Mouse (Mus musculus): ENCODE results near the gene Snrnp200. TPM values are rescaled to one million over a fixed set of nuclear protein-coding genes. Genes with fewer than 3 reads are reported as not detected.

Snrnp200 gene
- polyA plus RNA-seq, 1 experiment from 2014 or later, result 32.3 TPM

GRCm38 (mm10) chr2:127278162-127278561 is 70.0 kb downstream of the Snrnp200 start:
- Histone ChIP-seq H3K27me3 (no peaks in the 10 kb centered on the region), H3K4me2 (no peak overlapping the region), H3K9me3 (replicated peaks) (no peaks in the 10 kb centered on the region), H3K36me3 (no peaks in the 10 kb centered on the region), H3K4me1 (replicated peaks) (peaks cover 19% of the 10 kb centered on the region), H3K4me3 (no peak overlapping the region), H3K27ac (no peak overlapping the region), H3K9ac (no peak overlapping the region)
- no peak for ATAC-seq (replicated peaks; ENCODE audit: insufficient number of reproducible peaks, insufficient read depth, low FRiP score, low read depth)

Other genes with a start within 250 kb of the Snrnp200 start
- 8.2 and 9.0 TPM in 2 replicates for gene Ap4e1, start 199.7 kb upstream of the Snrnp200 start, polyA plus RNA-seq (2015; fragmentation: Nextera tagmentation; extraction: Ambion mirVana)
- gene Blvra, start 137.7 kb upstream of the Snrnp200 start, polyA plus RNA-seq (2015; fragmentation: Nextera tagmentation; extraction: Ambion mirVana), result 42.0 and 44.0 TPM in 2 replicates
- 43.9 and 51.1 TPM in 2 replicates for gene Ncaph, start 74.4 kb upstream of the Snrnp200 start, polyA plus RNA-seq (2015; fragmentation: Nextera tagmentation; extraction: Ambion mirVana)
- gene Itpripl1, start 64.9 kb upstream of the Snrnp200 start, polyA plus RNA-seq (2015; fragmentation: Nextera tagmentation; extraction: Ambion mirVana), result 11.9 and 14.1 TPM in 2 replicates
- gene 1810024B03Rik, start 106 bp upstream of the Snrnp200 start, polyA plus RNA-seq (2015; fragmentation: Nextera tagmentation; extraction: Ambion mirVana), result 1.4 TPM in 2 replicates
- 57.5 and 58.7 TPM in 2 replicates for gene Ciao1, start 39.4 kb downstream of the Snrnp200 start, polyA plus RNA-seq (2015; fragmentation: Nextera tagmentation; extraction: Ambion mirVana)
- 22.0 and 25.9 TPM in 2 replicates for gene Tmem127, start 39.5 kb downstream of the Snrnp200 start, polyA plus RNA-seq (2015; fragmentation: Nextera tagmentation; extraction: Ambion mirVana)
- 99.6 and 102 TPM in 2 replicates for gene Stard7, start 61.8 kb downstream of the Snrnp200 start, polyA plus RNA-seq (2015; fragmentation: Nextera tagmentation; extraction: Ambion mirVana)
- gene Dusp2, start 127.8 kb downstream of the Snrnp200 start, polyA plus RNA-seq (2015; fragmentation: Nextera tagmentation; extraction: Ambion mirVana), result 11.6 and 16.7 TPM in 2 replicates
- gene Astl, start 130.3 kb downstream of the Snrnp200 start, polyA plus RNA-seq (2015; fragmentation: Nextera tagmentation; extraction: Ambion mirVana), result 0.08 TPM in 1 of 2 replicates, not detected in the other
- 1.1 and 1.3 TPM in 2 replicates for gene Adra2b, start 154.8 kb downstream of the Snrnp200 start, polyA plus RNA-seq (2015; fragmentation: Nextera tagmentation; extraction: Ambion mirVana)
- gene Gpat2, start 216.8 kb downstream of the Snrnp200 start, polyA plus RNA-seq (2015; fragmentation: Nextera tagmentation; extraction: Ambion mirVana), result 0.34 and 0.35 TPM in 2 replicates
- gene Fahd2a, start 236.2 kb downstream of the Snrnp200 start, polyA plus RNA-seq (2015; fragmentation: Nextera tagmentation; extraction: Ambion mirVana), result 27.1 and 30.8 TPM in 2 replicates

All from heart, embryonic 15.5 days (tissue).